Mouse (Mus musculus): ENCODE measurements around the gene Izumo1. TPM values are rescaled to one million over a fixed set of nuclear protein-coding genes. Genes with fewer than 3 reads are reported as not detected.
"Not testable (repeated sequence)": the region's sequence is repeated elsewhere in the genome, so short reads cannot be mapped to it uniquely, and the experiment has no call there.

Gene Izumo1
- total RNA-seq, 4 experiments from 2014 or later = 0.20 to 0.53 (median 0.35) TPM

GRCm38 (mm10) chr7:45642503-45643255, 21.1 kb downstream of the Izumo1 start:
- no peak for DNase-seq (ENCODE audit: low spot score)

GRCm38 (mm10) chr7:45643441-45644178, 22.0 kb downstream of the Izumo1 start:
- peak; percentile 78 for DNase-seq (ENCODE audit: low spot score)

GRCm38 (mm10) chr7:45644183-45644582, 22.6 kb downstream of the Izumo1 start:
- no peak for DNase-seq (ENCODE audit: low spot score)

GRCm38 (mm10) chr7:45644872-45645590, 23.4 kb downstream of the Izumo1 start:
- no peak for DNase-seq (ENCODE audit: low spot score)

- DNase-seq (ENCODE audit: low spot score) = no peak
Observed at GRCm38 (mm10) chr7:45645591-45645971, 24.0 kb downstream of the Izumo1 start.

GRCm38 (mm10) chr7:45646671-45647070, 25.1 kb downstream of the Izumo1 start:
- DNase-seq (ENCODE audit: low spot score) = no peak

GRCm38 (mm10) chr7:45649351-45649750, 27.7 kb downstream of the Izumo1 start:
- no peak for DNase-seq (ENCODE audit: low spot score)

- not testable (repeated sequence) for DNase-seq (ENCODE audit: low spot score)
Observed at GRCm38 (mm10) chr7:45650484-45650883, 28.9 kb downstream of the Izumo1 start.

- no peak for DNase-seq (ENCODE audit: low spot score)
Observed at GRCm38 (mm10) chr7:45654424-45655047, 32.9 kb downstream of the Izumo1 start.

GRCm38 (mm10) chr7:45660746-45661478, 39.3 kb downstream of the Izumo1 start:
- no peak for DNase-seq (ENCODE audit: low spot score)

GRCm38 (mm10) chr7:45661702-45662101, 40.1 kb downstream of the Izumo1 start:
- not testable (repeated sequence) for DNase-seq (ENCODE audit: low spot score)

- no peak for DNase-seq (ENCODE audit: low spot score)
Observed at GRCm38 (mm10) chr7:45665303-45666138, 43.9 kb downstream of the Izumo1 start.

GRCm38 (mm10) chr7:45666161-45666560, 44.5 kb downstream of the Izumo1 start, which contains the start of gene Fut2:
Fut2 (minus strand) TSS chr7:45666394.
- DNase-seq (ENCODE audit: low spot score) = no peak

- DNase-seq (ENCODE audit: low spot score) = no peak
Observed at GRCm38 (mm10) chr7:45667761-45668160, 46.1 kb downstream of the Izumo1 start.

GRCm38 (mm10) chr7:45668921-45669320, 47.3 kb downstream of the Izumo1 start:
- DNase-seq (ENCODE audit: low spot score) = no peak

GRCm38 (mm10) chr7:45677627-45678295, 56.1 kb downstream of the Izumo1 start:
- DNase-seq (ENCODE audit: low spot score) = no peak

All from heart, adult 8-10 months (tissue).